Mouse (Mus musculus) embryonic facial prominence, embryonic 10.5 days (tissue): ENCODE data around the gene Lmf2. TPM values are rescaled to one million over a fixed set of nuclear protein-coding genes. Genes with fewer than 3 reads are reported as not detected.
A peak's percentile ranks its signal among the peaks of the same experiment; 100 is the strongest.

Experiments
- DNase-seq: peaks from one replicate; pipeline ENCODE4 v3.0.0-alpha.2; 2017; ENCODE audit warnings: low spot score
- H3K27ac ChIP-seq: fragments of 300-500 bp; sonication (generic); replicated peaks from 2 replicates; pipeline ENCODE4 v1.5.1; 2016; ENCODE audit warnings: mild to moderate bottlenecking
- H3K27me3 ChIP-seq: fragments of 300-500 bp; sonication (generic); replicated peaks from 2 replicates; pipeline ENCODE4 v1.6.1; 2016; ENCODE audit warnings: low read depth, mild to moderate bottlenecking; ENCODE audit not compliant: poor library complexity, severe bottlenecking
- H3K36me3 ChIP-seq: fragments of 300-500 bp; sonication (generic); replicated peaks from 2 replicates; pipeline ENCODE4 v1.6.1; 2016; ENCODE audit warnings: mild to moderate bottlenecking, moderate library complexity
- H3K4me1 ChIP-seq: fragments of 300-500 bp; sonication (generic); 2 replicates; pipeline ENCODE4 v1.6.1; 2016
- H3K4me3 ChIP-seq: fragments of 300-500 bp; sonication (generic); 2 replicates; pipeline ENCODE4 v1.5.1; 2016; ENCODE audit warnings: mild to moderate bottlenecking, moderate library complexity
- H3K9me3 ChIP-seq: fragments of 300-500 bp; sonication (generic); 2 replicates; pipeline ENCODE4 v1.6.1; 2016; ENCODE audit warnings: mild to moderate bottlenecking
- WGBS: fragments of 180-500 bp; shearing (Covaris S2); methylation state at CpG from one replicate; pipeline ENCODE4 v1.1.7; 2016; 5-methylcytosine and 5-hydroxymethylcytosine counted together
- polyA plus RNA-seq: library from polyadenylated mRNA; unstranded; fragments of >200 nt; fragmentation: Nextera tagmentation; extraction: Ambion mirVana; gene quantifications from 2 replicates; pipeline ENCODE4 v1.2.1, GENCODE M21; 2016

The Lmf2 gene
- polyA plus RNA-seq, 1 experiment from 2014 or later, result 49.1 TPM

DNA sequence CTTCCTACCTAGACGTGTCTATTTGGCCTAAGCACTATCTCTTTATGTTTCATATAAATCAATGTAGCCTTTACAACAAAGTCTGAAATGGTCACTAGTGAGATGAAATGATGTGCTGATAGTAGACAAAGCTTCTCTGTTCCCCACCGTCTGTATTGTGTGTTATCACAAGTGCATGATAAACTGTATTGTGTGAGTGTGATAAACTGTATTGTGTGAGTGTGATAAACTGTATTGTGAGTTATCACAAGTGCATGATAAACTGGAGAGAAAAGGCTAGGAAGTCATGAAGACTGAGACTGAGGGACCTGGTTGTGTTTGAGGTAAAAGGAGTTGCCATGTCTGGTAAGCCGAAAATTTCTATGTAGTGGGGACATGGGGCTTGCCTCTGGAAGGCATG lies 3.3 kb upstream of the Lmf2 start:
- Histone ChIP-seq H3K9me3 (no peaks in the 10 kb centered on the region), H3K4me3 (no peak overlapping the region), H3K27me3 (no peaks in the 10 kb centered on the region), H3K36me3 (peaks cover 70% of the 10 kb centered on the region), H3K27ac (no peak overlapping the region), H3K4me1 (peaks cover 34% of the 10 kb centered on the region)
- DNase-seq, result no peak
- WGBS, result 92% methylated on average over 3 of the region's 3 CpGs

DNA sequence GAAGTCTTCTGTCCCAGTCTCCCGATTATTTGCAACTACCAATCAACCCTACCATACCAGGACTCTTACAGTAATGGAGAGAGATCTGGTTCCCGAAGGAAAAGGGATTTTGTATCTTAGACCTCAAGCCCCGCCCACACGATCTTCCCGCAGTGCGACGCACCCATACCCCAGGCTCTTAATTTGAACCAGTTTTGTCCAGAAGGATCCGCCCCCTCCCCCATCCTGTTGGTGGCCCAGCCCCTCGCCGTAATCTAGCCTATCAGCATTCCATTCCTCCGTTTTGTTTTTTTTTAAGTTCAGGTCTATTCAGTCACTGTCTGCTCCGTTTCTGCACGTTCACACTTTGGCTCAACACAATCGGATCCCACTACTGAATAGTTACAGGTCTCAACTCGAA lies 913 bp upstream of the Lmf2 start:
- Histone ChIP-seq H3K36me3 (peaks cover 70% of the 10 kb centered on the region), H3K4me1 (peaks cover 37% of the 10 kb centered on the region), H3K27ac (peak overlapping the region; percentile 96), H3K4me3 (peak overlapping the region; percentile 88), H3K9me3 (no peaks in the 10 kb centered on the region), H3K27me3 (no peaks in the 10 kb centered on the region)
- under 1% methylated on average over 15 of the region's 15 CpGs for WGBS
- DNase-seq, result peak; percentile 95

DNA sequence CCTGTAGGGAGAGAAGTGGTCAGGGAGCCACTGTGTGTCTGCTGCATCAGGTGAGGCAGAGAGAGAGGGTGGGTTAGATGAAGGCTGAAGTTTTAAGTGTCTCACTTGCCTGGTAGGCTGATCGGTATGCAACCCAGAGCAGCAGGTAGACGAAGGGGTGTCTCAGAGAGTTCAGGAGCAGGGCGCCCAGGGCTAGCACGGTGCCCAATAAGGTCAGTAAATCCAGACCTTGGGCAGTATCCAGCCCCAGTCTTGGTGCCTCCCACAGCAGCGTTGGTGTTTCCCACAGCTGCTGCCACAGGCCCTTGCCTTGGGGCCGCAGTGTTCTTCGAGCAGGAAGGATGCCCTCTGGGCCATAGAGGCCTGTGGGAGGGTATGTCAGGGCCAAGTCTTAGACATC lies 1.0 kb downstream of the Lmf2 start:
- Histone ChIP-seq H3K36me3 (peaks cover 69% of the 10 kb centered on the region), H3K27me3 (no peaks in the 10 kb centered on the region), H3K27ac (peak overlapping the region; percentile 96), H3K9me3 (no peaks in the 10 kb centered on the region), H3K4me3 (peak overlapping the region; percentile 88), H3K4me1 (peaks cover 37% of the 10 kb centered on the region)
- WGBS, result 83% methylated on average over 7 of the region's 7 CpGs
- DNase-seq, result no peak

DNA sequence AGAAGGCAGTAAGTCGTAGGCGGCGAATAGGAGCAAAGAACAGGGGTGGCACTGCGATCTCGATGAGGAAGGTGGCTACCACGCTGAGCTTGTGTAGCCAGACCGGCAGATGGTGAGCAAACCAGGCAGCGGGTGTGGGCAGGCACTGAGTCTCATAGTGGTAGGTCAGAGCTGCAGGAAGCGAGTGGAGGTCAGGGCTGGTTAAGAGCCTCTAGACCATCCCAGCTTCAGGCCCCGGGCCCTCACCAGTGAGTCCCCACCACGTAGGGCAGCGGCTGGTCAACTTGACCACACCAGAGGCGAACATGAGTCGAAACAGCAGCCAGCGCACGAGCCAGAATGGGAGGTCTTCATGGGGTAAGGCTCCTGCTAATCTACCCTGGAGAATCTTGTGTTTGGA lies 1.6 kb downstream of the Lmf2 start:
- peaks cover 62% of the 10 kb centered on the region for H3K36me3 ChIP-seq
- no peaks in the 10 kb centered on the region for H3K27me3 ChIP-seq
- H3K27ac ChIP-seq, result no peak overlapping the region
- H3K4me1 ChIP-seq, result peaks cover 34% of the 10 kb centered on the region
- no peak for DNase-seq
- peak overlapping the region; percentile 88 for H3K4me3 ChIP-seq
- 93% methylated on average over 16 of the region's 16 CpGs for WGBS
- H3K9me3 ChIP-seq, result no peaks in the 10 kb centered on the region

DNA sequence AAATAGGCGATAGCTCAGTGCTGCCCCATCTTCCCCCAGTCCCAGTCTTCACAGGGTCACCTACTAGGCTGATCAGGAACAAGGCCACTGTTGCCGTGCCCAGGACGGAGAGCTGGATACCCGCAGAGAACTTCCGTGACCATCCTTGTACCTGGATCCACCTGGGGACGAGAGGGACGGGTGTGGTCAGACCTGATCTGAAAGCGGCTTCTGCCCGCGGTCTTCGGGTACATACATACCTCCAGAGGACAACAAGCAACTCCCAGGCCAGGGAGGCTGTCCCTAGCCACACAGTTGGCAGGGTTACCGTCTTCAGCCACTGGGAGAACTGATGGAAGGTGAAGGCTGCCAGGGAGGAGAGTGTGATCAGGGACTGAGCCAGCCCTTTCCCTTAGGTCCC lies 2.7 kb downstream of the Lmf2 start:
- WGBS, result 96% methylated on average over 12 of the region's 12 CpGs
- Histone ChIP-seq H3K4me1 (peaks cover 25% of the 10 kb centered on the region), H3K4me3 (no peak overlapping the region), H3K27ac (no peak overlapping the region; the same call in 1 of the 2 replicates), H3K9me3 (no peaks in the 10 kb centered on the region), H3K27me3 (no peaks in the 10 kb centered on the region), H3K36me3 (peaks cover 53% of the 10 kb centered on the region)
- DNase-seq, result no peak

DNA sequence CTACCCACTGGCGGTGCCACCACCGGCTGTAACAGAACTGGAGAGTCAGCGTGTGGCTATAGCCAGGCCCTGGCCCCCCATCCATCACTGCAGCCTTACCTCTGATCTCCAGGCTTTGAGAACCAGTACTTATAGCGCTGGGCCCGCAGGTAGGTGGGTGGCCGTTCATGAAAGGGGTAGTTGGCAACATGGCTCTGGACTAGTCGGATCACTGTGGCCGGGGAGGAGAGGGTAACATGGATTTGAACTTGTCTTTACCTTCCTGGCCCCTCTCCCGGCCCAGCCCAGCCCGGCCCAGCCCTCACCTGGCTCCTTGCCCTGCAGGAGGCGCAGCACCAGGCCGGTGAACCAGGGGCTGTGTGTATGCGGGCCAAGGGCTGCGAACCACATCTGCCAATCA lies 3.4 kb downstream of the Lmf2 start:
- H3K9me3 ChIP-seq, result no peaks in the 10 kb centered on the region
- peaks cover 21% of the 10 kb centered on the region for H3K4me1 ChIP-seq
- peaks cover 48% of the 10 kb centered on the region for H3K36me3 ChIP-seq
- H3K4me3 ChIP-seq, result no peak overlapping the region
- DNase-seq, result no peak
- no peaks in the 10 kb centered on the region for H3K27me3 ChIP-seq
- 93% methylated on average over 14 of the region's 14 CpGs for WGBS
- H3K27ac ChIP-seq, result no peak overlapping the region

DNA sequence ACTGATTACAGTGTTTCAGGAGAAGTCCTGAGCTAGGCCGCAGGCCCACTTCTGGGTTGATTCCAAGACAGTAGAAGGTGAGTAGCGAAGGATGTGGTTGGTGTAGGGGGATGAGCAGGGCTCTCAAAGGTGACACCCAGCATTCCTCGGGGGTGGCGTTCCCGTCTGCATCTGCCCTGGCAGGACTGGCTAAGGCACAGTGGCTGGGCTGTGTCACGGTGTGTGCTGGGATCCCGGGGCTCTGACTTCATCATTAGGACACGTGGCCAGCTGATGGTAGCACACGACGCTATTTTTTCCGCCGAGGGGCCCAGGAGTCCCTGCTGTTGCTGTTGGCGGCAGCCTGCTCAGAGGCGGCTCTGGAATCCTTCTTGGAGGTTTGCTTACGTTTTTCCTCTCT lies 4.2 kb downstream of the Lmf2 start:
- 95% methylated on average over 15 of the region's 15 CpGs for WGBS
- Histone ChIP-seq H3K4me1 (peaks cover 18% of the 10 kb centered on the region), H3K27ac (no peak overlapping the region), H3K36me3 (peaks cover 48% of the 10 kb centered on the region), H3K4me3 (no peak overlapping the region), H3K27me3 (no peaks in the 10 kb centered on the region), H3K9me3 (no peaks in the 10 kb centered on the region)
- DNase-seq, result no peak

DNA sequence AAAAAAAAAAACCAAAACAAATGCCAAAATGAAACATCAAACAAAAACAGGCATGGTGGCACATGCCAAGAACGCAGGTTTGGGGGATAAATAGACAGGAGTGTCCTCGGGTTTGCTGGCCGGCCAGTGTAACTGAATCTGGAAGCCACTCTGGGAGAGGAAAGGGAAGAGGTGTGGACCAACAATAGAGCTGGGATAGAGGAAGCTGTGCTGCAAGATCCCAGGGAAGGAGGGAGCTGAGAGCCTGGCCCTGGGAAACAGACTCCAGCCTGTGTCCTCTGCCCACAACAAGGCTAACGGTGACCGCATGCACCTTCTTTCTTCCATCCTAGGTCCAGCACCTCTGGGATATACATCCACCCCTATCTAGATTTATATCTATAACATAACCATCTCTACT lies 5.0 kb downstream of the Lmf2 start:
- Histone ChIP-seq H3K4me3 (no peak overlapping the region), H3K9me3 (no peaks in the 10 kb centered on the region), H3K27me3 (no peaks in the 10 kb centered on the region), H3K4me1 (peaks cover 18% of the 10 kb centered on the region), H3K36me3 (peaks cover 48% of the 10 kb centered on the region), H3K27ac (no peak overlapping the region)
- 87% methylated on average over 5 of the region's 5 CpGs for WGBS
- no peak for DNase-seq

DNA sequence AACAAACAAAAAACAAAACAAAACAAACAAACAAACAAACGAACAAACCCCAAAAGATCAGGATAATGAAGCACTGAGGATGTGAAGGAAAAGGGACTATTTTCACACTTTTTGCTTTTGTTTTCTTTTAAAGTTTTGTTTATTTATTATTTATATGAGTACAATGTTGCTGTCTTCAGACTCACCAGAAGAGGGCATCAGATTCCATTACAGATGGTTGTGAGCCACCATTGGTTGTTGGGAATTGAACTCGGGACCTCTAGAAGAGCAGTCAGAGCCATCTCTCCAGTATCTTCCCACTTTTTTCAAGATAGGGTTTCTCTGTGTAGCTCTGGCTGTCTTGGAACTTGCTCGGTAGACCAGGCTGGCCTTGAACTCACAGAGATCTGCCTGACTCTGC lies 12.1 kb downstream of the Lmf2 start:
- Histone ChIP-seq H3K9me3 (no peaks in the 10 kb centered on the region), H3K27me3 (no peaks in the 10 kb centered on the region), H3K4me1 (no peaks in the 10 kb centered on the region), H3K4me3 (no peak overlapping the region), H3K36me3 (no peaks in the 10 kb centered on the region), H3K27ac (no peak overlapping the region)
- no peak for DNase-seq
- 83% methylated on average over 3 of the region's 3 CpGs for WGBS

DNA sequence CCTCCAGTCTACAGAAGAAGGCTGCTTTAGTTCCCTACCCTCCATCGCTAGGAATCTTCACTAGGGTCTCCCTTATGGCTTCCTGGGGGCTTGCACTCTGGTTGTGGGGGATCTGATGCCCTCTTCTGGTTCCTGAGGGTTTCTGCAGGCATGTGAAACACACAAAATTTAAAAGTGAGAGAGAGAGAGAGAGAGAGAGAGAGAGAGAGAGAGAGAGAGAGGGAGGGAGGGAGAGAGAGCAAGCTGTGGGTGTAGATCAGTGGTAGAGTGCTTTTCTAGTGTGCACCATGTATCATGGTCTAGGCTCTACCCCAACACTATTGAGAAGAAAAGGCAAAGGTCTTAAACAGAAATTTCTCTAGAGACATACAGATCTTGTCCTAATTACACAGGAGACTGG lies 13.8 kb downstream of the Lmf2 start:
- Histone ChIP-seq H3K27ac (no peak overlapping the region), H3K4me3 (no peak overlapping the region), H3K4me1 (no peaks in the 10 kb centered on the region), H3K9me3 (no peaks in the 10 kb centered on the region), H3K36me3 (no peaks in the 10 kb centered on the region), H3K27me3 (no peaks in the 10 kb centered on the region)
- WGBS, result 35% methylated on average over 1 of the region's 1 CpGs
- no peak for DNase-seq

DNA sequence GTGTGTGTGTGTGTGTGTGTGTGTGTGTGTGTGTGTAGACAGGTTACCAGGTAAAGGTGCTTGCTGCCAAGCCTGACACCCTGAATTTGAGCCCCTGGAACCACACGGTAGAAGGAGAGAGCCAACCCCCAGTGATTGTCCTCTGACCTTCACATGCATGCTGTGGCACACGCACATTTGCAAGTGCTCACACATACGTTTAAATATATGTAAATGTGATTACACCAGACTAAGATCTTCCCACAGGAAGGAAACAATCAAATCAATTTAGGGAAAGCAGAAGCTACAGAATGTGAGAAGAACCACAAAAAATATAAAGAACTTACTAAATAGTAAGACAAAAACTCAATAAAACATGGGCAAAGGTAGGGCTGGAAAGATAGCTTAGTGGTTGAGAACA lies 15.3 kb downstream of the Lmf2 start:
- 88% methylated on average over 3 of the region's 3 CpGs for whole genome bisulfite sequencing

DNA sequence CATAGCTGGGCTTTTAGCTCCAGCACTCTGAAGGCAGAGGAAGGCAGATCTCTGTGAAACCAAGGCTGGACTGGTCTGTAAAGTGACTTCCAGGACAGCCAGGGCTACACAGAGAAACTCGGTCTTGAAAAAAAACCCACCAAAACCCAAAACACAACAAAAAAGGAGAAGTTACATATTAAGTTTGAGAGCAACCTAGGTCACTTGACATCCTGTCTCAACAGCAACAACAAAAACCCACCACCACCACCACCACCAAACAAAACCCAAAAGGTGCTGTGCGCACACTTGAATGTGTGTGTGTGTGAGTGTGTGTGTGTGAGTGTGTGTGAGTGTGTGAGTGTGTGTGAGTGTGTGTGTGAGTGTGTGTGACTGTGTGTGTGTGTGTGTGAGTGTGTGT lies 15.8 kb downstream of the Lmf2 start:
- WGBS, result 88% methylated on average over 2 of the region's 2 CpGs
- Histone ChIP-seq H3K27me3 (no peaks in the 10 kb centered on the region), H3K9me3 (no peaks in the 10 kb centered on the region), H3K4me1 (no peaks in the 10 kb centered on the region), H3K36me3 (no peaks in the 10 kb centered on the region), H3K27ac (no peak overlapping the region), H3K4me3 (no peak overlapping the region)
- DNase-seq, result no peak

More for the DNA sequence above, 15.3 kb downstream of the Lmf2 start:
- Histone ChIP-seq H3K27ac (no peak overlapping the region), H3K4me3 (no peak overlapping the region), H3K4me1 (no peaks in the 10 kb centered on the region), H3K27me3 (no peaks in the 10 kb centered on the region), H3K9me3 (no peaks in the 10 kb centered on the region), H3K36me3 (no peaks in the 10 kb centered on the region)
- DNase-seq, result no peak

DNA sequence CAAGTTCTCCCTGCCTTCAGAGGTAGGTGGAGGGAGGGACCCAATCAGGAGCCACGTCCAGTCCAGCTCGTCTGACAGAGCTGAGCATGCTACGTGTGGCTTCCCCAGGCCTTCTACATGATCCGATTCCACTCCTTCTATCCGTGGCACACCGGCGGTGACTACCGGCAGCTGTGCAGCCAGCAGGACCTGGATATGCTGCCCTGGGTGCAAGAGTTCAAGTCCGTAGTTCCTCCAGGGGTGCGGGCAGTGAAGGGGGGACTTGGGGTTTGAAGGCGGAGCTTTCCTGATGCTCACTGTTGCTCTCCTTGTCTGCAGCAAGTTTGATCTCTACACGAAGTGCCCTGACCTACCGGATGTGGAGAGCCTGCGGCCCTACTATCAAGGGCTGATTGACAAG lies 19.0 kb downstream of the Lmf2 start:
- Histone ChIP-seq H3K27me3 (no peaks in the 10 kb centered on the region), H3K36me3 (no peaks in the 10 kb centered on the region), H3K4me3 (no peak overlapping the region), H3K4me1 (no peaks in the 10 kb centered on the region), H3K9me3 (no peaks in the 10 kb centered on the region), H3K27ac (no peak overlapping the region)
- 87% methylated on average over 14 of the region's 14 CpGs for WGBS
- DNase-seq, result no peak
